Mouse (Mus musculus) limb, embryonic 12.5 days (tissue): Measurements from ENCODE around the gene Asic4. TPM values are rescaled to one million over a fixed set of nuclear protein-coding genes. Genes with fewer than 3 reads are reported as not detected.

Experiments used
- ATAC-seq: fragments of 200-750 bp; cut with Nextera tagmentation; 2 replicates; pipeline ENCODE4 v1.8.0; 2017; ENCODE audit warnings: low read depth, moderate TSS enrichment; ENCODE audit not compliant: insufficient number of reproducible peaks, insufficient read depth, low FRiP score, low TSS enrichment
- H3K27ac ChIP-seq: fragments of 300-500 bp; sonication (generic); 2 replicates; pipeline ENCODE4 v1.5.1; 2016; ENCODE audit warnings: mild to moderate bottlenecking, moderate library complexity
- H3K27me3 ChIP-seq: fragments of 300-500 bp; sonication (generic); 2 replicates; pipeline ENCODE4 v1.6.1; 2016; ENCODE audit warnings: mild to moderate bottlenecking, moderate library complexity
- H3K36me3 ChIP-seq: fragments of 300-500 bp; sonication (generic); 2 replicates; pipeline ENCODE4 v1.6.1; 2016; ENCODE audit warnings: mild to moderate bottlenecking, moderate library complexity
- H3K4me1 ChIP-seq: fragments of 300-500 bp; sonication (generic); replicated peaks from 2 replicates; pipeline ENCODE4 v1.6.1; 2016
- H3K4me2 ChIP-seq: fragments of 300-500 bp; sonication (generic); 2 replicates; pipeline ENCODE4 v1.6.1; 2016; ENCODE audit warnings: mild to moderate bottlenecking, moderate library complexity
- H3K4me3 ChIP-seq: fragments of 300-500 bp; sonication (generic); replicated peaks from 2 replicates; pipeline ENCODE4 v1.5.1; 2016; ENCODE audit warnings: mild to moderate bottlenecking
- H3K9ac ChIP-seq: fragments of 300-500 bp; sonication (generic); replicated peaks from 2 replicates; pipeline ENCODE4 v1.6.1; 2016; ENCODE audit warnings: mild to moderate bottlenecking, moderate library complexity
- H3K9me3 ChIP-seq: fragments of 300-500 bp; sonication (generic); 2 replicates; pipeline ENCODE4 v1.6.1; 2016; ENCODE audit warnings: mild to moderate bottlenecking, moderate library complexity
- WGBS: fragments of 180-500 bp; shearing (Covaris S2); methylation state at CpG from one replicate; pipeline ENCODE4 v1.1.7; 2016; 5-methylcytosine and 5-hydroxymethylcytosine counted together
- polyA plus RNA-seq: library from polyadenylated mRNA; unstranded; fragments of >200 nt; fragmentation: Nextera tagmentation; extraction: Ambion mirVana; gene quantifications from 2 replicates; pipeline ENCODE4 v1.2.1, GENCODE M21; 2016

Gene Asic4
- polyA plus RNA-seq, 1 experiment from 2014 or later: 0.50 TPM

GRCm38 (mm10) chr1:75521321-75522031 lies 71.2 kb downstream of the Asic4 start, which contains the start of gene Stk11ip:
Gene Stk11ip (plus strand): TSS chr1:75521529.
- Histone ChIP-seq H3K4me2 (peak within 1 kb of the TSS; percentile 72), H3K4me1 (peaks cover 15% of the 10 kb centered on the region; the same call in 1 of the 2 replicates), H3K27ac (peak within 1 kb of the TSS; percentile 96), H3K4me3 (peak within 1 kb of the TSS; percentile 62), H3K9me3 (no peaks in the 10 kb centered on the region), H3K9ac (peak within 1 kb of the TSS; percentile 52), H3K36me3 (peaks cover 16% of the 10 kb centered on the region), H3K27me3 (no peaks in the 10 kb centered on the region)
- WGBS: under 1% methylated on average over 46 of the region's 46 CpGs
- ATAC-seq: peak; percentile 96

Other genes with a start within 250 kb of the Asic4 start
- gene Glb1l, start 239.6 kb upstream of the Asic4 start, polyA plus RNA-seq: 19.3 and 20.6 TPM in 2 replicates
- 131 and 134 TPM in 2 replicates for gene Stk16, start 239.6 kb upstream of the Asic4 start, polyA plus RNA-seq
- 14.5 and 15.8 TPM in 2 replicates for gene Tuba4a, start 230.6 kb upstream of the Asic4 start, polyA plus RNA-seq
- gene A630095N17Rik, start 218.3 kb upstream of the Asic4 start, polyA plus RNA-seq: not detected in 2 replicates
- gene Dnajb2, start 214.0 kb upstream of the Asic4 start, polyA plus RNA-seq: 40.7 and 42.8 TPM in 2 replicates
- gene Ptprn, start 185.9 kb upstream of the Asic4 start, polyA plus RNA-seq: 0.20 and 0.35 TPM in 2 replicates
- gene Resp18, start 172.0 kb upstream of the Asic4 start, polyA plus RNA-seq: 0.83 TPM in 1 of 2 replicates, not detected in the other
- 111 TPM in 2 replicates for gene Dnpep, start 132.4 kb upstream of the Asic4 start, polyA plus RNA-seq
- gene Des, start 90.1 kb upstream of the Asic4 start, polyA plus RNA-seq: 23.5 and 25.3 TPM in 2 replicates
- gene Speg, start 75.1 kb upstream of the Asic4 start, polyA plus RNA-seq: 30.4 and 30.7 TPM in 2 replicates
- gene Gmppa, start 14.5 kb upstream of the Asic4 start, polyA plus RNA-seq: 49.1 and 61.0 TPM in 2 replicates
- 22.1 and 27.1 TPM in 2 replicates for gene Chpf, start 28.9 kb downstream of the Asic4 start, polyA plus RNA-seq
- gene Tmem198, start 29.1 kb downstream of the Asic4 start, polyA plus RNA-seq: 0.36 and 0.74 TPM in 2 replicates
- 98.3 and 104 TPM in 2 replicates for gene Obsl1, start 56.0 kb downstream of the Asic4 start, polyA plus RNA-seq
- gene Inha, start 56.6 kb downstream of the Asic4 start, polyA plus RNA-seq: 9.5 and 11.9 TPM in 2 replicates
- 29.3 and 30.3 TPM in 2 replicates for gene Stk11ip, start 71.1 kb downstream of the Asic4 start, polyA plus RNA-seq
- 33.6 and 33.7 TPM in 2 replicates for gene Slc4a3, start 95.8 kb downstream of the Asic4 start, polyA plus RNA-seq